Mouse (Mus musculus) urinary bladder, postnatal 25 days (tissue): ENCODE measurements around the gene Uts2.
"Not testable (repeated sequence)": the region's sequence is repeated elsewhere in the genome, so short reads cannot be mapped to it uniquely, and the experiment has no call there.

Experiments
- DNase-seq: peaks from one replicate; pipeline ENCODE4 v3.0.0; 2022; ENCODE audit warnings: low spot score

Uts2 gene

DNA sequence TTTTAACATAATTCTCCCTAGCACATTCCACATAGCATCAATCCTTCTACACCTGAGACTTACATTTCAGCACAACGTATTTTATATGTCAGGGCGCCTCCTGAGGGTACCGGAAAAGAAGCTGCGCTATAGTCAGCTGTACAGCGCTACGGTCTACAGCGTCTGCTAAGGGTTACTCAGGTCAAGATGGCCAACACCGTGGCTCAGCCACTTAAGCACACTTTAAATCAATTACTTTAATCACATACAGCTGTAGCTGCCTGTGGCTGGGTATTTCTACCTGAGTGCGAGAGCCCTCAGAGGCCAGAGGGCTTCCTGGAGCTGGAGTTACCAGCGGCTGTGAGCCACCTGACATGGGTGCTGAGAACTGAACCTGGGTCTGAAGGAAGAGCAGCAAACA, 19.0 kb downstream of the Uts2 start:
- no peak for DNase-seq

DNA sequence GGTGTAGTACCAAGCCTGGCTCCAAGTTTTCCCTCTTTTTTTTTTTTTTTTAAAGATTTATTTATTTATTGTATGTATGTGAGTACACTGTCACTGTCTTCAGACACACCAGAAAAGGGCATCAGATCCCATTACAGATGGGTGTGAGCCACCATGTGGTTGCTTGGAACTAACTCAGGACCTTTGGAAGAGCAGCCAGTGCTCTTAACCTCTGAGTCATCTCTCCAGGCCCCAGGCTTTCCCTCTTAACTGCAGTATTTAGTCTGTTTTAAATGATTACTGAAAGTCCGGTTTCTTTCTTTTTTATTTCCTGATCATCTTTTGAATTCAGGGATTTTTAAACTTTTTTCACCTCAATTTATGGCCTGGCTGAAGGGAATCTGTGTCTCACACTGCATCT, 20.5 kb downstream of the Uts2 start:
- not testable (repeated sequence) for DNase-seq

DNA sequence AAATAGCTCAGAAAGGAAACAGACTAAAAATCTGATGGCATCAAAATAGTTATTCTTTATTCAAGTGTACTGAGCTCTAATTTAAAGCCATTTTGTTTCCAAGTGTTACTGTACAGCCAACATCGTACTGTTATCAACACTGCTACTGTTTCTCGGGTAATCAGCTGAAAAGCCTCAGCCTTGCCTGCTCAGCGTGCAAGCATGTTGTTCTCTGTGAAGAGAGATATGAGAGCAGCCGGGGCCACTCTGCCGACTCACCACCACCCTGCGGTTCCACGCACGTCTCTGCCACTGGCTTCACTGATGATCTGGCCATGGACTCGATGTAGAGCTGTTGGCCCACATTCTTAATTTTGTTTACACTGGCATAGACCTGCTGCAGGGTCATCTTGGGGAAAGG, 27.3 kb downstream of the Uts2 start:
- no peak for DNase-seq

- no peak for DNase-seq
Measured at GRCm38 (mm10) chr4:151027001-151027400, 30.1 kb downstream of the Uts2 start.

- DNase-seq, result no peak
Measured at GRCm38 (mm10) chr4:151036521-151036920, 39.6 kb downstream of the Uts2 start.

- DNase-seq, result no peak
Measured at GRCm38 (mm10) chr4:151037800-151038199, 40.9 kb downstream of the Uts2 start.

DNA sequence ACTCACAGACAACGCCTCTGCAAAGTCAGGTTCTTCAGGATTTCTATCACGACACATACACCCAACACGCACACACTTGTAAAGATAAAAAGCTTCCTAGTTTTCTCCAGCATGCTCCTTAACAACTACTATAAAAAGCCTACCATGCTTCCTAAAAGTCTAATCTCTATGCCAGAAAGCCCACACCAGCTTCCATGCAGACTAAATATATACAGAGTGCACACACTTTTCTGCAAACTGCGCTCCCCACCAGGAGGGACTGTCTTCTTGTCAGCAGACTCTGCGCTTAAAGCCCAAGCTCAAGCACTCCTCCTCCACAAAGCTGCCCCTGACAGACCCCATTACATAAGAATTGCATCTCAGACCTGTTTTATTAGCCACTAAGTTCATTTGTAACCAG, 44.6 kb downstream of the Uts2 start:
- no peak for DNase-seq

- no peak for DNase-seq
Measured at GRCm38 (mm10) chr4:151043281-151043680, 46.4 kb downstream of the Uts2 start.

DNA sequence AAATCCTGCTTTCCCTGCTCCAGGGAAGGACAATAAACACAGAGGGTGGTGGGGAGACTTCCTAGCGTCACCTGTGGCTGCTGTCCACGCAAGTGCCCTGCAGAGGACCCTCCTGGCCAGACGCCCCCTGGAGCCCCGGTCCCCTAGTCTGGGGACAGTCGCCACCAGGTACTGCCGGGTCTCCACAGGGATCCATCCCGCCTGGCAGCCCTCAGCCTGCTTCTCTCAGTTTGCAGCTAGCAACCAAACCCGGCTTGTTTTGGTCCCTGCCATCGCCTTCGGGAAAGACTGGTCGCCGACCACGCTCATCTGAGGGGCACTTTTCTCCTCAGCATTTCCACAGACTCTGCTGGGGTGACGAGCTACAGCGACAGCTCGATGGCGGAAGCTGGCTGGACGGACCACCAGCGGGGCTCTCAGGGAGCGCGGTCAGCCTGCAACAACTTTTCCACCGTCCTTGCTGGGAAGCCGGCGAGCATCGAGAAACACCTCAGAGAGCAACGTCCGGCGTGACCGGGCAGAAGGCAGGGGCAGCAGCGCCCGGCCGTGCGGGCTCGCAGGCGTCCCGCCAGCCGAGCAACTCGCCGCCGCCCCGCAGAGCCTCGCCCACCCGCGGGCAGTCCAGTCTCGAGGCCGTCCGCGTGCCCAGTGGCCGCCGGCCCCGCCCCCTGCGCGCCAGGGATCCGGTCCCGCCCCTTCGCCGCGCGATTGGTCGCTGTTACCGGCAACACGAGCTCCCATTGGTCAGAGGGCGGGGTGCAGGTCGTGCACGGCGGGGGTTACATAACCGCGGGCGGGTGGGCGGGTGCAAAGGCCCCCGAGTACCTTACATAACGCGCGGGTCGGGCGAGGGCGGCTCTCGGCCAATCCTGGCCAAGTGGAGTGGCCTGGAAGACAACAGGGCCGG, 47.4 kb downstream of the Uts2 start, which contains the start of gene Per3:
Gene Per3, minus strand, starts transcription at position 629 of the 907 bp plus-strand sequence.
- DNase-seq, result peak; percentile 98

GRCm38 (mm10) chr4:151044944-151045570, 48.2 kb downstream of the Uts2 start:
- DNase-seq, result no peak

- no peak for DNase-seq
Measured at GRCm38 (mm10) chr4:151046524-151046923, 49.6 kb downstream of the Uts2 start.

GRCm38 (mm10) chr4:151051162-151051561, 54.3 kb downstream of the Uts2 start:
- no peak for DNase-seq
